Mouse (Mus musculus) ovary, postnatal 10 days (tissue): Measurements from ENCODE around the gene Cldn24.
"Not testable (repeated sequence)": the region's sequence is repeated elsewhere in the genome, so short reads cannot be mapped to it uniquely, and the experiment has no call there.

Experiments used
- DNase-seq: peaks from one replicate; pipeline ENCODE4 v3.0.0; 2022; ENCODE audit warnings: low spot score

Gene Cldn24

GRCm38 (mm10) chr8:47821843-47822242, at the start of gene Cldn24:
Gene Cldn24, plus strand, starts transcription at chr8:47822143.
- DNase-seq: no peak

DNA sequence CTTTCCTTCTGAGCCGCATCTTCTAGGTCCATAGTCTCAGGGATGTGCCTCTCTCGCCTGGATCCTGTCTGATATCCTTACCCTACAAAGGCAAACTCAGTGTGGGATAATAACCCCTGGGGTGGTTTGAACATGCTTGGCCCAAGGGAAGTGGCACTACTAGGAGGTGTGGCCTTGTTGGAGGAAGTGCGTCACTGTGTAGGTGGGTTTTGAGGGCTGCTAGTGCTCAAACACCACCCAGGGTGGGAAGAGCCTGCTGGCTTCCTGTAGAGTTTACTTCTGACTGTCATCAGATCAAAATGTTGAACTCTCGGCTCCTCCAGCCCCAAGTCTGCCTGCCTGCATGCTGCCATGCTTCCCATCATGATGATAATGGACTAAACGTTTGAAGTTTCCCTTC, 49.0 kb upstream of the Cldn24 start:
- no peak for DNase-seq

DNA sequence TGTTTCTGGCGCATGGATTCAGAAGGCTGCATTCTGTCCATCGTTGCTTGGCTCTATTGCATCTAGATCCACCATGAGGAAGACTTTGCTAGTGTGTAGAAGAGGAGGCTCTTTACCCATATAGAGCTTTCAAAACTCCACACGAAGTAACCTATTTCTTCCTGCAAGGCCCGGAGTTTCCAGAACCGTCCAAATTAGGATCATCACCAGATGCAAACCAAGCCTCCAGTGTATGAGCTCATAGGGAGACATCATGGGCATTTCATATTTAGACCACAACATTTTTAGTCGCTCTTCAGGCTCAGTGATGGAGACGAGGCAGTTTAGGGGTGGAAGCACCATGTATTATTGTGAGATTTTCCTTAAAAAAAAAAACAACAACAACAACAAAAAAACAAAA, 44.5 kb upstream of the Cldn24 start:
- no peak for DNase-seq

GRCm38 (mm10) chr8:47779589-47779988, 42.4 kb upstream of the Cldn24 start:
- DNase-seq: no peak

DNA sequence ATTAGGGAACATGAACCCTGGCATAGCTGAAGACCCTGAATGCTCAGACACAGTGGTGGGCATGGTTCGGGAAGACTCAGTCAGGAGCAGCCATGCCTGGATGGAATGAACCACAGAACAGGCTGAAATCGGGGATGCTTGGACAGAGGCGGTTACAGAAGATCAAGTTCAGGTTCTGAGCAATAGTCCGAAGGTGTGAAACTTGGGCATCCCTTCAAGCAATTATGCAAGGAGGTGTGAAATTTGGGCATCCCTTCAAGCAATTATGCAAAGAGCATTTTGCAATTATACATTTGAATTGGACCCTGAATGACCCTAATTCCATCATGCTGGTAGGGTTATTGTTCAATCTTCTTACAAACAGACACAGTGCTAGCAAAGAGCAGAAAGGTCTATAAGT, 40.1 kb upstream of the Cldn24 start:
- no peak for DNase-seq

DNA sequence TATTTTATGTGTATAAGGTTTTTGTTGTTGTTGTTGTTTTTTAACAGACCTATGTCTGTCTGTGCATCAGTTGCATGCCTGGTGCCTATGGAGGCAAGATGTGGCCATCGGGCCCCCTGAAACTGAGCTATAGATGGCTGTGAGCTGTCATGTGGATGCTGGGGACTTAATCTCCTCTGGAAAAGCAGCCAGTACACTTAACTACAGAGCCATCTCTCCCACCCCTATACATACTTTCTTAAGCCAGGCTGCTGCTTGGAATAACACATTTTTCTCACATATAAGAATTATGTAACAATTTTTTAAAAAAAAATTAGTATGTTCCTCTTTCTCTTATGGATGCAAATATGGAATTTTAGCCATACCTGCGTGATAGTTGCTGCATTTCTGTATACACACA, 38.4 kb upstream of the Cldn24 start:
- no peak for DNase-seq

- DNase-seq: no peak
Measured at GRCm38 (mm10) chr8:47783944-47784343, 38.0 kb upstream of the Cldn24 start.

GRCm38 (mm10) chr8:47784436-47784835, 37.5 kb upstream of the Cldn24 start:
- no peak for DNase-seq

GRCm38 (mm10) chr8:47786323-47786722, 35.6 kb upstream of the Cldn24 start:
- DNase-seq: no peak

DNA sequence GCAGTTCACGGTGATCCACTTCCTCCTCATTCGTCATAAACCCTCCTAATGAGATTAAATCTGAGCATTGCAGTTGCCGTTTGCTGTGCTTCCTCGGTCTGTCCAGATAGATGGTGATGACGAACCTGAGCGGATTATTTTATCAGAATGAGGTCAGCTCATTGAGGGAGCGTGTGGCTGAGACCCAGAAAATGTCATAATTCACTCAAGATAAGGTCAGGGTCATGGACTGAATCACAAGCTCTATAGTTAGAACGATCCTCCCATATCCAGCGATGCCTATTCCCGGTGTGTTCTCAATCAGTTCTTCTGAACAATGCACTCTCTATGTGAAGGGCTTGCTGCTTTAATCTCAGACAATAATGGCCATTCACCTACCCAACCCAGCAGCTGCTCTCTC, 34.2 kb upstream of the Cldn24 start:
- no peak for DNase-seq

DNA sequence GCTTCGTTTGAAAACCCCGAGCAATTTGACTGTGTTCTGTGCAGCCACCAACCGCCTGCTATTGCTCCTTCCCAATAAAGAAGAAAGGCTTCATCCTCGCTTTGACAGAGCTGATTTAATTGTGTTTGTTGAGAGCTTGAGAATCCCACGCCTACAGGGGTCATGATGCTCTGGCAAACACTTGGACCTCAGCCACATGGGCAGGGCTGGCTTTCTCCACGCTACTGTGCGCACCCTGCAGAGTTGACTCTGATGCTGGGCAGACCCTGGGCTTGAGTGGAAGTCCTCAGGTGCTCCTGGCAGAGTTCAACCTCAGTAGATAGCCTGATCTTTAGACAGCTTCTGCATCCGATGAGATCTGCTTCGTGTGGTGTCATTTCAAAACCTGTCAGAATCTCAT, 30.0 kb upstream of the Cldn24 start:
- no peak for DNase-seq

DNA sequence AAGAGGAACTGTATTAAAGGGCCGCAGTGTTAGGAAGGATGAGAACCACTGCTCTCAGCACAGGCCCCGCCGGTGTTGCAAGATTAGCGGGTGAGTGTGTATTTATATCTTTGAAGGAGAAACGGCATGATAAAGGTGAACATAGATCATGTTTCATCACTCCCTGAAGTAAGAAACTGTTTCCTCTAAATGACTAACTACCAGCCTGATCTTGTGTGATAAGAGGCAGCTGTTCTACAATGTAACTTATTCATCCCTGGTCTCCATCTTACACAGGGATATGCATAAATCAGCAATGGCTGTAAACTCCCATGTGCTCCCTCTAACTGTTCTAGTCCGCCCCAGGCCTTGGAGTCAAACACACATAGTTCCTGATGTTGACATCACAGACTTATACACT, 22.5 kb upstream of the Cldn24 start:
- DNase-seq: no peak

GRCm38 (mm10) chr8:47802349-47802748, 19.6 kb upstream of the Cldn24 start:
- DNase-seq: no peak

- no peak for DNase-seq
Measured at GRCm38 (mm10) chr8:47804262-47804661, 17.7 kb upstream of the Cldn24 start.

DNA sequence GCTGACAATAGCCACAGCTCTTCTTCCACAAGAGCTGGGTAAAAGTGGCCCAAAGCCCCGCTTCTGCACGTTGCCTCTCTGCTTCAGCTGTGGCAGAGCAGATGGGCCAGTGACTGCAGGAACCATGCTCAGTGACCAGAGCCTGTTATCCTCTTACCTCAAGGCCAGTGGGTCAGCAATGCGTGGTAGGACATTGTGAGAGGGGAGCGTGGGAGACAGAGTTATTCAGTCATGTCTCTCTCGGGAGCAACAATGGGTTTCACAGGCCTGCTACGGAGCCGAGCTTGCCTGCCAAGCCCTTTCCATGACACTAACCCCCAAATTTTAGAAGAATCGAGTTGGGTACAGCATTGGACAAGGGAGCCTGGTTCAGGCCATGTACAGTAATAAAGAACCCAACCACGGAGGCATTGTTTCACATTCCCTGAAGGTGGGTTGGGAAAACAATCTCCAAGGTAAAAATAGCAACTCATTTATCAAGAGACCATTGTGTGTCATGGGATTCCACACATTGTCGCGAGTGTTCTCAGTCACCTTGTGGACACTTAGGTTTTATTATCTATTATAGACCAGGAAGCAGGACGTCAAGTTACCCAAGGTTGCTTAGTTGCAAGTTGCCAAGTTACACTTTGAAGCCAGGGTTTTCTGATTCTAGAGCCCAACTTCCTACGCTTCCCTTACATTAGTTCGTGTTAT, 11.8 kb upstream of the Cldn24 start:
- DNase-seq: no peak

DNA sequence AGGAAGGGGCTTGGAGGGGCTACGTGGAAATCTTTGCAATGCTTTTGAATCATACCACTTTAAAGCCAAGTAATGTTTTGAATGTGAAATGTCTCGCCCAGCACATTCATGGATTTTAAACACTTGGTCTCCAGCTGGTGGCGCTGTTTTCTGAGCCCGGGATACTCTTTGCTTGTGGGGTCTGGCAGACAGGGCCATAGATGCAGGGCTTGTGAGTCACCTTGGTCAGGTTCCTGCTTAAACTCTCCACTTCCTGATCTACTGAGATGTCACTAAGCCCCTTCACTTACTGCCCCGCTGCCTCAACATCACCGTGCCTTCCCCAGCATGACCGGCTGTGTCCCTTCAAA, 11.3 kb upstream of the Cldn24 start:
- DNase-seq: no peak

DNA sequence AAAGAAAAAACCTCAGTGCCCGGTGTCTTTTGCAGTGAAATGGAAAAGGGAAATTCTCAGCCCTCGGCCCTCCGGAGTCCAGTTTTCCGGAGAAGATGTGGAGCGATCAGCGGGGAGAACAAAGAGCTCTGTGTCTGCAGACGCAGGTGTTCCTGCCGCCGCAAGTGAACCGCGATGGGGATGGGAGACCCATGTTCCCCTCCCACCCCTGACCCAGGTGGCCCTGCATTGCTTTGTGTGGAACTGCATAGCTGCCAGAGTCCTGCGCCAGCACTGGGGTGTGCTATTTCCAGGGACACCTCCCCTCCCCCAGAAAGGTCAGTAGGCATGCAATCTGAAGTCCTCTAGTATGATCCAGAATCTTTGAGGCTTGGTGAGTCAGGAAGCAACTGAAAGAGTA, 10.7 kb upstream of the Cldn24 start:
- DNase-seq: no peak

DNA sequence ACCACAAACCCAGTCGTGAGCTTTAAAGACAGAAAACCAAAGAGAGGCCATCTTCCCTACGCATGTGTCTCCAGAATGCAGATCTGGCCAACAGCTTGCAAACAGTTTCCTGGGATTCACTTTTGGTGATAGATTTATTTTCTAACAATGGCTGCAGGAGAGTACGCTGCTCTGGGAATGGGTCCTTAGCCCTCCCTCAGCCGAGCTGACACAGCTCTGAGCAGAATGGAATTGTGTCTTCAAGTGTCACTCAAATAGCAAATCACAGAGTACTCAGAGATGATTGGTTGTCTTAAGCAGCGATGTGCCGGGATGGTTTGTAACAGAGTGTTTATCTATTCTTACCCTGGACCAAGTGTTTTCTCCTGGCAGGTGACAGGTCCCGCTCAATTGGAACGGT, 2.9 kb upstream of the Cldn24 start:
- no peak for DNase-seq

DNA sequence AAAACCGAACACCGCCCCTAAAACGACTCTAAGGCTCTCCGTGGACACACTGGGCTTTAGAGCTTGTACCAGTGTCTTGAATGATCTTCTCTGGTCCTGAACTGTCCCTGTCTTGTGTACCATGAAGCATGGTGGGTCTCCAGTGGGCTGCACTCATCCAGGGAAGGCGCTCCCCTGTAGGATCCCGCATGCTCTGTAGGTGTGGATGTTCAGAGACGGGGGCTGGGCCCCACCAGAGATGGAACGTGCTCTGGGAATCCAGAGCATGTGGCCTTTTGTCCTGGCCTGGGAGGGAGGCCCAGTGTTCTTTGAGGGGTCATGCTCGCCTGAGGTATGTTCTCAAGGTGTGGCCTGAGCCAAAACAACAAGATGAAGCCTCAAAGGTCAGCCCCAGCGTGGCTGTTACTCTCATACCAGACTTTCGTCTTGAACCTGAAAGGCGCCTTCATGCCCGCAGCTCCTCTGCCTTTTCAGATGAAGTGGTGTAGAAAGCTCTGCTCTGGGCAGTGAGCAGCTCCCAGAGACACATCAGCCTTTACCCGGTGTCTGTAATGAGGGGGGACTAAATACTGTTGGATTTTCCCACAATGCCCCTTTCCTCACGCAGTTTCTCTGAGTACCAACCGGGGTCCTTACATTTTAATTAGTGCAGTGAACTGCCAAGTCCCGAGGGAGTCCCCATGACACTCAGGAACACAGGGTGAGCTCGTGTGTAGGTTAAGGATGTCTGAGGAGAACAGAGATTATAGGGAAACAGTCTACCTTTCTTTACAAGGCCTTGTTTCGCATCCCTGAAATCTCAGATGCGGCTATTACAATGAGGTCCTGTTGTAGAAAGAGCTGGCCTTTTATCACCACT, 800 bp upstream of the Cldn24 start:
- DNase-seq: no peak

- not testable (repeated sequence) for DNase-seq
Measured at GRCm38 (mm10) chr8:47822541-47822940, 598 bp downstream of the Cldn24 start.

DNA sequence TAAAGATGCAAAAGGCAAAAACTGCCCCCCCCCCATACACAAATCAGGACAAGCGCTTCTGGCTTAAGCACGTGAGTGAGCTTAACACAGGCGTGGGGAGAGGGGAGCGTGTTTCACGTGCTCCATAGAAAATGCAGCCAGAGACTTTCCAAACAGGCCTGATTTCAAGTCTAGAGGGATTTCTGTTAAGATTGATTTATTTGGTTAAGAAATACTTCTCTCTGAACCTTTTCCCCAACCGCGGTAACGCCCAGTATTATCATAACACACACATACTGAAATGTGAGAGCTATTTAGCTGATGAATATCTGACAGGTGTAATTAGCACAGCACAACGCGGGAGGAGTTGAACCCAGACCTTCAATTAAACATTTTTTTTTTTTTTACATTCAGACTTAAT, 1.8 kb downstream of the Cldn24 start:
- DNase-seq: no peak

DNA sequence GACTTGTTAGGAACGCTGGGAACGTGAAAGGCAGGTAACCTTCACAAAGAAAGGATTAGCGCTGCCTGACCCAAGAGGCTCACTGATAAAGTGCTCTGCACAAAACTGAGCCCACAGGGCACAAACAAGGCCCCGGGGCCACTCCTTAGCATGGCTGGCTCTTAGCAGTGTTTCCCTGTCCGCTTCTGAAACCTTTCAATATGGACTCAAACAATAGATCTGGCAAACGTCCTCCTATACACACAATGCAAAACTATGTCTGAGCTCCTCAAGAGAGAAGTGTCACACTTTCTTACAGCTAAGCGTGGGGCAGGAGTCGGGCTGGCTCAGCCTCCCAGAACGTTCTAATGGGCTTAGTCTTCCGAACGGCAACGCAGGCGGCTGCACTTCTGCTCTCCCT, 2.2 kb downstream of the Cldn24 start, which contains the start of gene Cldn22:
Gene Cldn22 (plus strand): TSS at position 301 of the 400 bp plus-strand sequence.
- DNase-seq: no peak

GRCm38 (mm10) chr8:47825596-47825995, 3.7 kb downstream of the Cldn24 start:
- DNase-seq: no peak

GRCm38 (mm10) chr8:47826911-47827310, 5.0 kb downstream of the Cldn24 start:
- no peak for DNase-seq
